Mouse (Mus musculus): Measurements from ENCODE around the gene Vmn1r84.

Vmn1r84 gene

GRCm38 (mm10) chr7:12369173-12369572, at the start of gene Vmn1r84:
Vmn1r84 (minus strand) TSS chr7:12369273.
- no peak for DNase-seq (ENCODE audit: low spot score)

DNA sequence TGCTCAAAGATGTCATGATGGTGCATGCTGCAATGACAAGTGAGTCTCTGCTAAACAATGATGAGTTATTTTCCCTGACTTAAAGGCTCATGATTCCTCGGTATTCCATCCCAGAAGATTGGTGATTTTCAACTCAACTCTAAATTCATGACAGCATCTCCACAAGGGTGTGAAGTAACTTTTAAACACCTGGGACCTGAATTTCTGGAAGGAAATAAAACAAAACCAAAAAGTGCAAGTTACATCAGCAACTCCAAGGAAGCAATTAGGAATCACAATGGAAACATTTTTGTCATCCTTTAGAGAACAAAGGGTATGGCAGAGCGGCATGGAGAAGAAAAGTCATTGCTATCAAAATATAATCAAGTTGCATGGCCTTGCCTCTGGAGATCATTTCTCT, 39.7 kb downstream of the Vmn1r84 start, which contains the start of gene Vmn1r83:
Gene Vmn1r83, minus strand, starts transcription at position 101 of the 400 bp plus-strand sequence.
- no peak for DNase-seq (ENCODE audit: low spot score)
